Mouse (Mus musculus): ENCODE results near the gene Oxsr1.

- TF ChIP-seq CTCF (IDR thresholded peaks at IDR 0.05; ENCODE audit: control insufficient read depth, insufficient read depth, insufficient replicate concordance, low read depth, low read length) (no peak), POLR2A (IDR thresholded peaks at IDR 0.05; ENCODE audit: control insufficient read depth, low read depth, low read length) (no peak)
Measured at GRCm38 (mm10) chr9:119271496-119271895, 50.7 kb downstream of the Oxsr1 start.

Data from testis, adult 2 months (tissue).